Mouse (Mus musculus) ES-E14 (cell line): ENCODE results near the gene Kcnip3.

Experiments
- CHD2 ChIP-seq: IDR thresholded peaks from 2 replicates; pipeline ENCODE4 v1.6.1; 2014; ENCODE audit warnings: mild to moderate bottlenecking, low read depth, low read length, inconsistent platforms
- ZNF384 ChIP-seq: IDR thresholded peaks from 2 replicates; pipeline ENCODE4 v1.6.1; 2012; ENCODE audit warnings: low read depth, low read length, inconsistent platforms

DNA sequence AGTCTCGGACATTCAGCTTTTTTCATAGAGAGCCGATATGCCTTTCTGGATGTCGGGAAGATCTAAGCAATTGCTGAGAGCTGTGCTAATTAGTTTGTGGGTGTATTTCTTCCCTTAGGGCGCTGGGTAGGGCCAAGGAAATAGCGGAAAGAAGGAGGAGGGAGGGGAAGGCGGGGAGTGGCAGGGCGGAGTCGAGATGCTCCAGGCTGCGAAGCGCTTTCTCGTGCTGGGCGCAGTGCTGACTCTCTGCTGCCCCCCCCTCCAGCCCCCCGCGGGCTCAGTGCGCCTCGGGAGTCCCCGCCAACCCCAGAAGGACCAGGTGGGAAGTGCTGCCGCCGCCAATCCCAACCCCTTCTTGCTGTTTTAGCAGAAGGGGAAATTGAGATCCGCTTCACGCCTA lies 38.9 kb downstream of the Kcnip3 start:
- TF ChIP-seq CHD2 (no peak), ZNF384 (no peak)
